Mouse (Mus musculus) olfactory bulb, adult 2 months (tissue): ENCODE data around the gene Csmd2.

Experiments used
- CTCF ChIP-seq: fragments of 200-500 bp; IDR thresholded peaks from 2 replicates; pipeline ENCODE4 v1.5.1; 2012; ENCODE audit warnings: low read depth, mild to moderate bottlenecking, low read length, moderate library complexity; ENCODE audit not compliant: insufficient read depth
- POLR2A ChIP-seq: fragments of 200-500 bp; IDR thresholded peaks from 2 replicates; pipeline ENCODE4 v1.6.1; 2012; ENCODE audit warnings: mild to moderate bottlenecking, low read depth, low read length, moderate library complexity; ENCODE audit not compliant: insufficient read depth

DNA sequence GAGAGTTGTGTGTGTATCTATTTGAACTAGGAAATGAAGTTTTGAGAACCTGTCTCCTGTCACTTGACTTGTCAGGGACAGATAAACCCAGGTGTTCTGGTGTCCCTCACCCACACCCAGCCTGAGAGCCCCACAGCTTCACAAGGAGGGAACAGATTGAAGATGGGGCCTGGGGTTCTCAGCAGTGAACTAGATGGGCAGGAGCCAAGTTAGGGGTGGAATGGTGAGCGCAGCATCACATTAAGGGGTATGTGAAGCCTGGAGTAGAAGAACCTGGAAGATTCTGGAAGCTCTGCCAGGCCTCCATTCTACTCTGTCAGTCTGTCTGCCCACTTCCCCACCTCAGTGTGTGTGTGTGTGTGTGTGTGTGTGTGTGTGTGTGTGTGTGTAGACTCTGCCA, 184.0 kb downstream of the Csmd2 start:
- TF ChIP-seq CTCF (no peak), POLR2A (no peak)
